Mouse (Mus musculus) E14TG2a.4 (cell line): ENCODE measurements around the gene Plcb1.

Source experiments
- CTCF ChIP-seq: conservative IDR thresholded peaks from 2 replicates; pipeline ENCODE4 v1.5.1; 2014; ENCODE audit warnings: low read length
- NANOG ChIP-seq: IDR thresholded peaks from 2 replicates; pipeline ENCODE4 v1.6.1; 2014; ENCODE audit warnings: borderline replicate concordance, low read length, mixed read lengths
- POU5F1 ChIP-seq: IDR thresholded peaks from 2 replicates; pipeline ENCODE4 v1.6.1; 2014; ENCODE audit warnings: low read length, borderline replicate concordance

- TF ChIP-seq CTCF (peak; percentile 47), NANOG (no peak), POU5F1 (no peak)
Observed at GRCm38 (mm10) chr2:135283783-135284182, 497.9 kb downstream of the Plcb1 start.
